Mouse (Mus musculus) heart, postnatal 25 days (tissue): ENCODE results near the gene Mfsd14a. TPM values are rescaled to one million over a fixed set of nuclear protein-coding genes. Genes with fewer than 3 reads are reported as not detected.
"Not testable (repeated sequence)": the region's sequence is repeated elsewhere in the genome, so short reads cannot be mapped to it uniquely, and the experiment has no call there.

Source experiments
- DNase-seq: peaks from one replicate; pipeline ENCODE4 v3.0.0; 2022; ENCODE audit warnings: low spot score
- intact Hi-C: fragments of 180-260 bp; cut with DNase I; formaldehyde crosslinking; loops from one replicate; pipeline ENCODE4 v1.15.1; 2025
- total RNA-seq, 2 experiments: library from RNA; stranded (reverse); gene quantifications; 2 replicates each; pipeline ENCODE4 v1.2.3; 2021

Gene Mfsd14a
- total RNA-seq, 2 experiments from 2014 or later: 17.9 to 22.0 TPM

- intact Hi-C loops: no loop called here
Observed at GRCm38 (mm10) chr3:116656184-116656965, 6.1 kb downstream of the Mfsd14a start.

GRCm38 (mm10) chr3:116654051-116654450 is 8.4 kb downstream of the Mfsd14a start:
- intact Hi-C loops, DNase-seq: not testable (repeated sequence)

More at GRCm38 (mm10) chr3:116656184-116656965, 6.1 kb downstream of the Mfsd14a start:
- no peak for DNase-seq

GRCm38 (mm10) chr3:116653278-116653945 is 9.1 kb downstream of the Mfsd14a start:
- no peak for DNase-seq

DNA sequence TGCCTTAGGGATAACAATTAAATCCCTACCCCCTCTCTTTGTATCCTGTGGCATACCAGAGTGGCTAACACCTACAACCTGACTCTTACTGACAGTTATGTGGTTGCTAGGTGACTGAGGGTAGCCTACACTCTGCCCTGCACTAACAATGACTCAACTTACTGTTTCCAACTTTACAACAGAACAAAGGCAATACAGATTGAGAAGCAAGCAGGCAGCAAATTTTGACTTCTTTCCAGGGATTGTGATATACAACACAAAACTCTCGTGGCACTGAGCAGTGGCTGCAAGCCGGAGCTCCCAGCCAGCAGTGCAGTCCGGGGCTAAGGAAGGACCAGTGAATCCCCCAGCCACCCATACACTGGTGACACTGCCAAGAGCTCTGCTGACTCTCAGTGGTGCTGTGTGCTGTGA is 10.4 kb downstream of the Mfsd14a start:
- intact Hi-C loops: no loop called here
- no peak for DNase-seq

More at GRCm38 (mm10) chr3:116653278-116653945, 9.1 kb downstream of the Mfsd14a start:
- intact Hi-C loops: no loop called here

- no peak for DNase-seq
- intact Hi-C loops: no loop called here
Observed at GRCm38 (mm10) chr3:116650698-116651097, 11.8 kb downstream of the Mfsd14a start.

DNA sequence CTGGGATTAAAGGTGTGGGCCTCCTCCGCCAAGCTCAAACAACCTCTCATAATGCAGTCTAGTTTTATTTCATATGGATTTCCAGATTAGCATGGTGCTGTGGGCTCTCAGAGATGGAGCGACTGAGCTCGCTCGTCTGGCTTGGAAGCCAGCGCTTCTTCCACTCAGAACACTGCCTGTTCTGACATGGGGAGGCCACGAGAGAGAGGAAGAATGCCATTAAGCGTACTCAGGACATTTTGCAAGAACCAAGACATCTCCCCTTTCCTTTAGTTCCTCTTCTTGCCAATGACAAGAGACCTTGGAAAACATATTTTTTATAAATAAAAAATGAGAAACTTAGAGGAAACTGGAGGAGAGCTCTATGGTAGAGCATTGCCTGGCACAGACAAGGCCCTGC is 13.7 kb downstream of the Mfsd14a start:
- intact Hi-C loops: no loop called here

DNA sequence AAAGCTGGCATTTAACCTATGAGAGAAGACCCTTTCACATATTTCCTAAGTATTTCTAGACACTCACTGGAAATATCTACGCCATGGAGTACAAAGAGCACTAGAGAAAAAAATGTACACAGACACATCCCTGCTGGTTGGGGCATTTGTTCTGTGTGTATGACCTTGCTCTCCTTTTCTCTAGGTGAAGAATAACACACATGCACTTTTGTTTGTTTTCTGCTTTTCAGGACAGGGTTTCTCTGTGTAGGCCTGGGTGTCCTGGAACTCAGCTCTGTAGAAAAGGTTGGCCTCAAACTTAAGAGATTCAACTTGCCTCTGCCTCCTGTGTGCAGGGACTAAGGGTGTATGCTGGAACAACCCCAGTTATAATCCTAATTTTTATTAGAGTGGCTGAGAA is 16.1 kb downstream of the Mfsd14a start:
- no peak for DNase-seq
- intact Hi-C loops: no loop called here

More for the DNA sequence above, 13.7 kb downstream of the Mfsd14a start:
- no peak for DNase-seq

GRCm38 (mm10) chr3:116642373-116642772 is 20.1 kb downstream of the Mfsd14a start:
- DNase-seq: no peak
- intact Hi-C loops: no loop called here

DNA sequence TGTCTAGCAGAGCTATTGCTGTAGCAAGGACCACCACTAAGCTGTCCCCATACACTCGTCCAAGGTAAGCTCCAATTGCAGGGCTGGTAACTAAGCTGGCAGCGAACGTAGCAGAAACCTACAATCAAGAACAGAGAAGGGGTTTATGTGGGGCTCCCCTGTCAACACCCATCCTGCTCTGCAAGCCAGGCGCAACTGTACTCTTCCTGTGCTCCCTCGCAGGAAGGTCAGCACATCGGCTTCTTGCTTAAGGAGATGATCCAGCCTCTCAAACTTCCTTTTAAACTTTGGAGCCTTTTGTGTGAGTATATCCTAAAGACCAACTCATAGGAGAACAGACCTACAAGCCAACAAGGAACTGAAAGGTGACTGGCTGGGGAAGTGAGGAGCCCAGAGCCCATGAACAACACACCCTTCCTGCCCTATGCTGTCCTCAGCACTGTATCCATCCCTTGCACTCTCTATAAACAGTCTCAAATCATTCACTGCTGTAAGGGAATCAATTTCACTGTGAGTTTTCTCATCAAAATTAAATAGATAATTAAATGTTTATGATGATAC is 20.6 kb downstream of the Mfsd14a start:
- intact Hi-C loops: loop anchor here (2.0 kb wide), 1 partner anchor 19 kb away; no protein-coding TSS in a partner anchor

GRCm38 (mm10) chr3:116640024-116640423 is 22.5 kb downstream of the Mfsd14a start:
- no peak for DNase-seq
- intact Hi-C loops: loop anchor here (2.0 kb wide), 1 partner anchor 21 kb away; no protein-coding TSS in a partner anchor

More for the DNA sequence above, 20.6 kb downstream of the Mfsd14a start:
- DNase-seq: no peak

DNA sequence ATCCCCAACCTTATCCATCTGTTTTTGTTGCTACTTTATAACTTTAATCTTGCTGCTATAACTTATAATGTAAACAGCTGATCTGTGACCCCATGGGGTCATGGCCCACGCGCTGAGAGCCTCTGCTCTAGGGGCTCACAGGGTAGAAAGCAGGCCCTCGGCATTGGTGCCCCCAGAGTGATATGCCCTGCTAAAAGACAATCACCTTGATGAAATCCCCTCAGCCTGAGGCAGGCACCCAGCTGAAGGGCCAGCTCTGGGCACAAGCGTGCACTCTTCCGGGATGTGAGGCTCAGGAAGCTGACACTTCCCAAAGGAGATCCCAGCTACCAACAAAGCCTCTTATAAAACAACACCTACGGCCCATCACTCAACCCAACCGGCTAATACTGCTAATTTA is 23.9 kb downstream of the Mfsd14a start:
- no peak for DNase-seq
- intact Hi-C loops: no loop called here

GRCm38 (mm10) chr3:116637693-116638476 is 24.6 kb downstream of the Mfsd14a start:
- DNase-seq: no peak
- intact Hi-C loops: no loop called here

DNA sequence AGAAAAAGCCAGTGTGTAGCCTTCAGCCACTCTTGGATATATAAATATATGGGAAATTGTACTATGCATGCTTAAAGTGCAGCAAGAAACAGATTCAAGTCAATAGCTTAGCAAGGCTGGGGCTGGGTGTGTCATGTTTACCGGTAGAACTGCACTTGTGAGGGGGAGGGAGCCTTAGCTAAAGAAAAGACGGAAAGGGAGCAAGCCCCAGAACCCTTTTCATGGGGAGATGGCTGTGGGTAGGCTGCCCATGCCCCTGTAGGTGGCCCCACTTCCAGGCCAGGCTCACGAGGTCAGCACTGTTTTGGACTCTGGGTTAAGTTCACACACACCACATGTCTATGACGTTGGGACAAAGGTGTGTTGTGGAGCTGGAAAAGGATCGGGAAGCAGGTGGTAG is 26.7 kb downstream of the Mfsd14a start:
- no peak for DNase-seq
- intact Hi-C loops: no loop called here

- intact Hi-C loops: no loop called here
- no peak for DNase-seq
Observed at GRCm38 (mm10) chr3:116634853-116635252, 27.6 kb downstream of the Mfsd14a start.

GRCm38 (mm10) chr3:116634091-116634490 is 28.4 kb downstream of the Mfsd14a start:
- no peak for DNase-seq
- intact Hi-C loops: no loop called here

- no peak for DNase-seq
- intact Hi-C loops: no loop called here
Observed at GRCm38 (mm10) chr3:116632971-116633370, 29.5 kb downstream of the Mfsd14a start.

GRCm38 (mm10) chr3:116631459-116631858 is 31.0 kb downstream of the Mfsd14a start:
- intact Hi-C loops: no loop called here
- no peak for DNase-seq

- no peak for DNase-seq
- intact Hi-C loops: no loop called here
Observed at GRCm38 (mm10) chr3:116622641-116623040, 39.8 kb downstream of the Mfsd14a start.

DNA sequence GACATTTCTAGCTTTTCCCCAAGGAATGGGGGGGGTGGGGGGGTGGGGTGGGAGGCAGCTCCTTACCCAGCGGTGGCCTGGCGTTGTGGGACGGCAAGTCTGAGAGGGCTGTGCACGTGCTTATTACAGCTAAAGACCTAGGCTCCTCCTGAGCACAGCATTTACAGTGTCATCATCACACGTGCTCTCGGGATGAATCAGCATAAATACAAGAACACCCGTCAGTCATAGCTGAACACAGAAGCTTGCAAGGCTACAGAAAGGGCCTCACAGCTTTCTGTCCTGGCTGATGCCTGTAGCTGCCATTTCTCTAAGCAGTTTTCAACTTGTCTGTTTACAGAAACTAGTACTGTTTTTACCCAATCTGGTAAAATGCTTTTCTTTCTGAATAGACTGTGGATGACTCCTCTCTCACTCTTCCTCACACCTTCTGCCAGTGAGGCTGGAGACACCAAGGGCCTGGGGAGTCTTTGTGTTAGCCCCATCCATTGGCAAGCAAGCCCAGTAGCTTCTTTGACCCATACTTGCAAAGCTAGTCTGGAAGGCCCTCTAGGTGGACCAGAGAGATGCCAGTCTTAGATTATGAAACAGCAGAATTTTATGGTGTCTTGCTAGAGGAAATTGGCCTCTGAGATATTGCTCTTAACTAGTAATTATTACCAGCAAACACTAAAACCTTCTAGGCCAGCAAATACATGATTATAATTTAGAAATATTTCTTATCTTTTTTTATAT is 41.7 kb downstream of the Mfsd14a start:
- intact Hi-C loops: no loop called here
- no peak for DNase-seq
